Mouse (Mus musculus) urinary bladder, postnatal 14 days (tissue): Measurements from ENCODE around the gene Dus4l.

Source experiments
- DNase-seq: peaks from one replicate; pipeline ENCODE4 v3.0.0; 2021; ENCODE audit warnings: low spot score

The Dus4l gene

DNA sequence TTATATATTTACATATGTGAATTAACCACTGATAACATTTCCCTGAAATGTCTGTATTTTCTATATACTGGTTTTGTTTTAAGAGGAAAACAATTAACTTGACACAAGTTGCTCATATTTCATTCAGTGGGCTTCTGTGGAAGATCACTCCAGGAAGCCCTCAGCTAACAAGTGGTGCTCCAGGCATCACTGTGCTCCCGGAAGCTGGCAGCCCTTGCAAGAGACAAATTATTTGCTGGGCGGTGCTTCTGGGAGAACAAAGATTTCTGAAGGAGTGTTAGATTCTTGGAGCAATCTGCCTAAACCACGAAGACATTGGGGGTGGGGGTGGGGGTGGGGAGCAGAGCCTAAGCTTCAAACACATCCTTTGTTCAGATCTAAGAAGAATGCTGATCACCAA, 62.6 kb downstream of the Dus4l start:
- no peak for DNase-seq
